Mouse (Mus musculus): Measurements from ENCODE around the gene Pdlim1. TPM values are rescaled to one million over a fixed set of nuclear protein-coding genes. Genes with fewer than 3 reads are reported as not detected.

The Pdlim1 gene
- 10 to 100 TPM; 13.1 to 14.3 TPM for total RNA-seq (2021)

GRCm38 (mm10) chr19:40271308-40271892 lies at the start of gene Pdlim1:
Gene Pdlim1 (minus strand): TSS chr19:40271842.
- DNase-seq (ENCODE audit: extremely low spot score in 1 of 2, low spot score in 1 of 2) = no peak

- DNase-seq (ENCODE audit: extremely low spot score in 1 of 2, low spot score in 1 of 2) = no peak
These were observed 47.6 kb upstream of the Pdlim1 start for GRCm38 (mm10) chr19:40319199-40319598.

DNA sequence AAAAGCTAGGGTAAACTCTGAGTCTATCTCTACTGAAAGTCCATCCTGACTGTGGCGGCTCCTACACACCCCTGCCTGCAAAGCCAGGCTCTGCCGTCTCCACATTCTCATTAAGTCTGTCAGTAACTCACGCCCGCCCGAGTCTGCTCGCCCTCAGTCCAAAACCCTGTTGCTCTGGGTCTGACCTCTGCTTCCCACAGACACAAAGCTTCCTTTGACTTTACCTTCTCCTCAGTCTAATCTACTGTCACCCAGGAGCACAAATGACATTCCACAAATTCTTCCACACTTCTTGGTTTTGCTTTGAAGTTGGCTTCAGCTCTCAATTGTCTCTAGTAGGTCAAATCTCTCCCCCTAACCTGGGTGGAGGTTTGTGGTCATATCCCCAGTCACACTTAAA lies 46.9 kb upstream of the Pdlim1 start:
- no peak for DNase-seq (ENCODE audit: extremely low spot score in 1 of 2, low spot score in 1 of 2)

DNA sequence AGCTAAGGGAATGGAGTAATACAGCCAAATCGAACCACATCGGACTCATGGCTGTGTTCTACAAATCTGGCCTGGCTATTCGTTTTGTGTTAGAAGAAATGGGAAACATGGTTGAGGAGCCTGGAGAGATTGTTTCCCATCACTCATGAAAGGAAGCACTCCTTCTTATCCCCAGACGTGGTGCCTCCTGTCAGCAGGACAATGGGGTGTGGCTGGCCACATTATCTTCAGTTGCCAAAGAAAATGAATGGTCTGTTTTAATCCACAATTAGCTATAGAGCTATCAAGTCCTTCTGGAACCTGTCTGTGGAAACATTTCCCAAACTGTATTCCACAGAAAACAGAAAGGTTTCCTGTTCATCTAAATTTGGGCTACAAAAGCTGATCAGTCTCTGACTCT lies 45.4 kb upstream of the Pdlim1 start:
- DNase-seq (ENCODE audit: extremely low spot score in 1 of 2, low spot score in 1 of 2) = no peak

- no peak for DNase-seq (ENCODE audit: extremely low spot score in 1 of 2, low spot score in 1 of 2)
These were observed 42.6 kb upstream of the Pdlim1 start for GRCm38 (mm10) chr19:40314252-40314651.

DNA sequence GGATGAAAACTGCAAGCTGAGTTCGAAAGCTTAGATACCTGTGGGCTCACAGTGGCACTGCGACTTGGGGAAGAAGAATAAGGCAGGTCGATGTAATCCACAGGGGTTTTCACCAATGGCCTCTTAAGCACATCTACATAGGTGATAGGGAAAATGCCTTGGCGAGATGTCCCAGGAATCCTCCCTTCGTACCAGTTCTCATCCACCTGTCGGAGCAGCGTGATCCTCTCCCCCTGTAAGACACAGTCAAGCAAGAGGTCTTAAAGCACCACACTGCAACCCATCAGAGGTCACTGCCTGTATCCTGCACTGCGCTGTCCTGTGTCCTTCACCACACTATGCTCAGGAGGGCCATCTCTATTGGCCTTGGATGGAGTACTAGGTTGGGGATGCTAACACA lies 40.0 kb upstream of the Pdlim1 start:
- DNase-seq (ENCODE audit: extremely low spot score in 1 of 2, low spot score in 1 of 2) = no peak

DNA sequence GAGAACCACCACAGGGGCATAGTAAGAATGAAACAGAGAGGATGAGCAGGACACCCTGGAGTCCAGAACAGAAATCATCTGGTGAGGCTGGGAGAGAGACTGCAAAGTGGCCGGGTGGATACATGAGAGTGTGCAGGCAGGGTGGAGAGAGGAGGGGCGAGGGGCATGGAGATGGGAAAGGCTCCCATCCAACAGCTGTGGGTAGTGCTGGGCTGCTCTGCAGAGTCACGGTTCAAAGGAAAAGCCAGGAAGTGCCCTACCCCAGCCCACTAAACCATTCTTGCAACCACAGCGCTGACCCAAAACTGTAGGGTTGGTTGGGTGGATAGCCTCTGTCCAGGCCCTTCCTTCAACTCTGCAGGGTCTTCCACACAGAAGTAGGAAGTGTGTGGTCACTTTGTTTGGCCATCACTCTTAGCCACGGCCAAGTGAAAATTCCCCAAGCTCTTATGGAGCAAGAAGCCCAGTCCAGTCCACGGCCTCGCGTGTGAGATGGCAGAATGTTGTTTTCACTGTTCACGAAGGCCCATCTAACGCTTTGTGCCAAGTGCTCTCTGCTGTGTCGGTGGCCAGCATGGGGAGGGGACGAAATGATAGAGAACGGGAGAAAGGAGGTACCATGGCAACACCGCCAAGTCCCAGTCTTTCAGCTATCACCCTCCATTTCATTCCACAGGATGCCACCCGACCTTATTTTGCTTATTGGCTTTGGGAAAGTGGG lies 38.9 kb upstream of the Pdlim1 start:
- DNase-seq (ENCODE audit: extremely low spot score in 1 of 2, low spot score in 1 of 2) = no peak

DNA sequence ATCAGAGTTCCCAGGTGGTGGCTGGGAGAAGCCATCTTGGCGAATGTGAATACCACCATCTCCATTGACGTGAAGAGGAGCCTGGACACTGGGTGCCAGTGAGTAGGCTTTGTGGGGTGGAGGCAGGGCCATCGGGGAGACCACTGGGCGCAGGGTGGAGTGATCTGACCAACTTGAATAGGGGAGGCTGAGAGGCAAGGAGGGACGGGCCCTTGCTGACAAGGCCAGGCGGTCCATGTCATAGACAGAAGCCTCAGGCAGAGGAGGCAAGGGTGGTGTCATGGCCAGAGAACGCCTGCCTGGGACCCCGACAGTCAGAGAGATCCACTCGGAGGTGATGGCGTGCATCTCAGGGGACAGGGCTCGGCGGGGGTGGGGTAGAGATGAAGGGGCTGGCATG lies 38.3 kb upstream of the Pdlim1 start:
- no peak for DNase-seq (ENCODE audit: extremely low spot score in 1 of 2, low spot score in 1 of 2)

DNA sequence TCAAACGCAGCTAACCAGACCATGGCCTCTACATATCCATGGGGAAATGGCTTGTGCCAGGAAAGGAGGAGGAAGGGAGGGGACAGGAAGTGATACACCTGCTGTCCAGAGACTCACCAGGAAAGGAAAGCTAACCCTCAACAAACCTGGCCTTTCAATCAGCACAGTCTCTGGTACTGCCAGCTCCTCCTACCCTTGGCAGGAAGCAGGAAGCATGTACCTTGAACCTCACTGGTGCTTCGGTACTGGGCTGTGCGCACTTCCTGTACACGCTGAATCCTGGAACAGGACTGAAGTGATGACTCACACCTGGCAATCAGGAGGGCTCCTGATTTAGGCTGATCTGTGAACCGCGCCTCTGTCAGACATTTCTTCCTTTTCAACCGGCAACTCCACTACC lies 35.9 kb upstream of the Pdlim1 start:
- no peak for DNase-seq (ENCODE audit: extremely low spot score in 1 of 2, low spot score in 1 of 2)

GRCm38 (mm10) chr19:40306631-40307030 lies 35.0 kb upstream of the Pdlim1 start:
- DNase-seq (ENCODE audit: extremely low spot score in 1 of 2, low spot score in 1 of 2) = no peak

- DNase-seq (ENCODE audit: extremely low spot score in 1 of 2, low spot score in 1 of 2) = no peak
These were observed 33.8 kb upstream of the Pdlim1 start for GRCm38 (mm10) chr19:40305456-40305855.

- DNase-seq (ENCODE audit: extremely low spot score in 1 of 2, low spot score in 1 of 2) = no peak
These were observed 31.3 kb upstream of the Pdlim1 start for GRCm38 (mm10) chr19:40302916-40303315.

DNA sequence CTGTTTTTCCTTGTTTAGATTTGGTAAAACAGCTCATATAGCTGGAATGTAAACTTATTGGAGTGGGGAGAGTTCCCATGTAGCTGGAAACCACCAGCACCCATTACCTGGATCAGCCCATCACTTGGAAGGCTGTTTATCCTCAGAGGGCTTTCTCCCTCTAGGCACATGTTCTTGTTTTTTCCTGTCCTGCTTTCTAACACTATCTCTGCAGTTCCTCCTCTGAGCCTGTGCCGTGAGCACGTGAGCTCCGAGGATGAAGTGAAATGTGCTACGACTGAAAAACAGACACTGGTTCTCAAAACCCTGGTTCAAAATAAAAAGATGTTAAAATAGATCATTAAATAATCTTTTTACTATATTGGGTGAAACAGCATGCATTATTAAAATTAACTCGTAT lies 30.8 kb upstream of the Pdlim1 start:
- DNase-seq (ENCODE audit: extremely low spot score in 1 of 2, low spot score in 1 of 2) = no peak

DNA sequence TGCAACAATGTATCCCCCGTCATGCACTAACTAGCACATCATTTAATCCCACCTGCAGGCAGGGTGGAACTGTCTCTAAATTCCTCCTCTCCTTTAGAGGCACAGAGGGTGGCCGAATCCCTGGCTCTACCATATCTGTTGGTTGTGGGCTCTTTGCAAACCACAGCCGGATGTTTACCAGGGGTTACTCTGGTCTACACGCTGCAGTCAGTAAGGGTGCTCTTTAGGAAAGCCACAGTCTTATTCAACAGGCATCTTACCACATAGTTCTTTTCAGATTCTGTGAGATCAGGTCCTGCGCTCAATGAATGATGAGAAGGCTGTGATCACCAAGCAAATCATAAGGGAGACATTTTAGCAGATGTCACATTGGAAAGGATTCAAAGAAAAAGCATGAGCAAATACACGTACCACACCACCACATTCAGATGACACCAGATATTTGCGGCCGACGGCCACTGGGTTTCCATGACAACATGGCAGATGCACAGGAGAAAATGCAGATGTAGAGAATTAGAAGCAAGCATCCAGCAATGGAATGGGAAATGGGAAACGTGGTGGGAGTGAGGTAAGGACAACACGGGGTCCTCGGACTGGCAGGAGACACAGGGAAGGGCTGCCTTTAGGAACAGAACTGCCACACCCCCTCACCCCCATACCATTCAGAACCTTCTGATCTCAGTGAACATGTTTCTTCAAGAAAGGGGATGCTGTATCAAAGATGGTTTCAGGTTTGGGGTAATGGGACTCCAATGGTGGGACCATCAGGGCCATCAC lies 28.5 kb upstream of the Pdlim1 start:
- DNase-seq (ENCODE audit: extremely low spot score in 1 of 2, low spot score in 1 of 2) = no peak

DNA sequence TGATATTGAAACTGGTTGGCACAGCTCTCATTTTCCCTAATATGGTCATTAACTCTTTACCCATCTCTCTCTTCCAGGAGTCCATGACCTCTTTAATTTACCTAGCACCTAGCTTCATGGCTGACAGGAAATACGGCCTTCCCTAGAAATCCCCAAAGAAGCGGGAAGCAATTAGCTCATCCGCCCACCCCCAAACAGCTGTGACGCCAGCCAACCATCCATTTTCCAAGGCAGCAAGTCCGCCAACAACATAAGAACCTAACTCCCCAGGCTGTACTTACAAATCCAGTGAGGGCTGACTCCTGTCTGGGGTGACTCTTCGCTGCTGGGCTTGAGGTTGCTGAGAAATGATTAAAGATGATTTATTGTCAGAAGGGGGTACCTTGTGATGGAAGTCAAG lies 27.5 kb upstream of the Pdlim1 start:
- DNase-seq (ENCODE audit: extremely low spot score in 1 of 2, low spot score in 1 of 2) = no peak

DNA sequence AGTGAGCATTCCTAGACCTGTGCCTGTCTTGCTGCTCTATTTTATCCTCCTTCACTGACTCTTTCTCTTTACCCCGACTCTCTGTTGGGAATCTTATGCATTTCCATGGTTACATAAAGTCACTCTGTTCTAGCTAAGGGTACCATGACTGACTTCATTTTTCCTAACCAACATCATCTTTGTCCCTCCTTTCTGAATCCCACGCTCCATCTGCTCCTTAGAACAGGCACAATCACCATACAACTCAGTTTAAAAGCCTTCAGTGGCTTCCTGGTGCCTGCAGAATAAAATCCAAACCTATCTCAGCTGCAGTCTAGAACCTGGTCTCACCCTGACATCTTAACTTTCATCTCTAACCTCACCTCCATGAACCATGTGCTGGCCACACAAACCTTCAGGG lies 26.9 kb upstream of the Pdlim1 start:
- no peak for DNase-seq (ENCODE audit: extremely low spot score in 1 of 2, low spot score in 1 of 2)

DNA sequence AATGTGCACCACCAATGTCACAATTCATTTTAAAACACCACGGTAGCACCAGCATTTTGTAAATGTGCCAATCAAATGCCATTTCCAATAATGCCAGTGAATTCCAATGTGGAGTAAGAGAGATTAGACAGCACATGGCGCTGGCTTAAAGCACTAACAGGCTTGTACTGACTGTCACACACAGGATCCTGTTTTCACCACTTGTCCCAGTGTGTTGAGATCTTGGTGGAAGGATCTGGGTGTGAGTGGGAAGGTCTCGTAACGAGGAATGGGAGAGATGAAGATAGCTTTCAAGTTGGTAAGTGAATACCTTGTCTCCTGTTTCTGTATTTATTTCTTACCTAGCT lies 26.1 kb upstream of the Pdlim1 start:
- DNase-seq (ENCODE audit: extremely low spot score in 1 of 2, low spot score in 1 of 2) = no peak

DNA sequence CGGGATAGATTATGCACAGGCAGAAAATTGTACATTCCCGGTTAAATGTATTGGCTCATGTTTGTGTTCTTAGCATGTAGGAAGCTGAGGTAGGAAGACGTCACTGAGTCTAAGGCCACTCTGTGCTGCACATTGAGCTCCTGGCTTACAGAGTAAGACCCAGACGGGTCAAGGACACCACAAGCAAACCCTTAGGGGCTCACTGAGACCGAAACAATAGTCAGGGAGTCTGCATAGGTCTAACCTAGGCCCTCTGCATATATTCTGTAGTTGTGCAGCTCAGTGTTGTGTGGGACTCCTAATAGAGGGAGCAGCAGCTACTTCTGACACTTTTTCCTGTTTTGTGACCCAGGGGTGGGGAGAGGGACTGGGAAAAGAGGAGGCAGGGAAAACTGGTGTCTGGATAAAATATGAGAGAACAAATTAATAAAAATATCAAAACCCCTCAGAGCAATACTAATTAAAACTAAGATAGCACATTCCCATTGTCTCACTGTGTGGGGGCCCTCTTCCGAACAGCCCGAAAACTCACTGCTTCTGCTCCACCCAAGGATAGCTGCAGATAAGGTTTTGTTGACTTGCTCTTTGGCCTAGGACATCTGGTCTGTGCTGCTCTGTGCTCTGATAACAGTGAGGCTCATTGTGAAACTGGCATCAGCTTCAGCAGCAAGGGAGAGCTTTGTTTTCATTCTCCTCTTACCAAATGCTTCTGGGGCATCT lies 25.6 kb upstream of the Pdlim1 start:
- DNase-seq (ENCODE audit: extremely low spot score in 1 of 2, low spot score in 1 of 2) = no peak

DNA sequence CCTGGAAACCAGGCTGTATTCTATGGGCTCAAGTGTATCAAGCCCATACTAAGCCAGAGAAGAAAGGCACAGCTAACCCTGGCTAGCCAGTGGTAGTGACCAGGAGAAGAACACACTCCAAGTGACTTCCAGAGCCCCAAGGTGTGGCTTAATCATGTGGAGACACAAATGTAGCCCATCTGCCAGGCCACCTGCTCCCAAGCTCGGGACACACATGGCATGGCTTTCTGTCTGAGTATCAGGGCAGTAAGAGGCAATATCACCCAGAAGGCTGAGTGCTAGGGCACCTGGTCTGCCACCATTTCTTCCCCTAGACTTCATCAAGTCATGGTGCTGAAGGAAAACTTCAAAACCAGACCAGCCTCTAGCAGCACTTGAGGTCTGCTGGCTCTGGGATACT lies 22.6 kb upstream of the Pdlim1 start:
- no peak for DNase-seq (ENCODE audit: extremely low spot score in 1 of 2, low spot score in 1 of 2)

- no peak for DNase-seq (ENCODE audit: extremely low spot score in 1 of 2, low spot score in 1 of 2)
These were observed 22.1 kb upstream of the Pdlim1 start for GRCm38 (mm10) chr19:40293791-40294190.

DNA sequence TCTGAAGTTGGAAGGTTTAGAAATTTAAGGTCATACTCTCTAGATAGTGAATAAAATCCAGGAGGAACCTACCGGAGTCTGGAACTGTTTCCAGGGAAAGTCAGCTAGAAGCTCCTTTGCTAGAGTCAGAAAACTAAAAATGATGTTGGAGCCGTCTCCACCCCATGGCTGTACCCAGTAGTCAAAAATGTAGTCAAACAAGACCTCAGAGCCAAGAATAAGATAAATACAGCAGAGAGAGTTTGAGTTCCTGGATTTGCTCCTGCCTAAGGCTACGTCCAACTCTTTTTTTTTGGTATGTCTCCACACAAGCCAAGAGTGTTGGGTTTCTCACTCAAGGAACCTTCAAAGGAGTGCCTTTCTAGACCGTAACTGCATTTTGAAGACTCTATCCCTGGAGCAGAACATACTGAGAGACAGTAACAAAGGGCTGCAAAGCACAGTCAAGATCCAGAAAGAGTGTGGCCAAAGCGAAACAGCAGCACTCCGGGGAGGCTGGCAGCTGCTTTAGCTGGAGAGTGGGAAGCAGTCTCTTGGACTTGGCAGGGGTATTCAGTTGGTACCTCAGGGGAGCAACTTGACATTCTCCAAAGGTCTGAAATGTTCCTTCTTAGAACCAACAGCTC lies 18.6 kb upstream of the Pdlim1 start:
- DNase-seq (ENCODE audit: extremely low spot score in 1 of 2, low spot score in 1 of 2) = no peak
